Mouse (Mus musculus) kidney, adult 2 months (tissue): ENCODE data around the gene Atf3. TPM values are rescaled to one million over a fixed set of nuclear protein-coding genes. Genes with fewer than 3 reads are reported as not detected.

Experiments used
- DNase-seq: peaks from one replicate; pipeline ENCODE4 v3.0.0; 2021
- H3K27ac ChIP-seq: fragments of 200-500 bp; 2 replicates; pipeline ENCODE4 v1.5.1; 2012; ENCODE audit warnings: low read depth, low read length, control low read depth, inconsistent platforms; ENCODE audit not compliant: insufficient read depth
- H3K27me3 ChIP-seq: fragments of 200-500 bp; replicated peaks from 2 replicates; pipeline ENCODE4 v1.6.1; 2012; ENCODE audit warnings: mild to moderate bottlenecking, moderate library complexity, low read length, inconsistent platforms; ENCODE audit not compliant: control insufficient read depth, insufficient read depth
- H3K36me3 ChIP-seq: fragments of 200-500 bp; 2 replicates; pipeline ENCODE4 v1.6.1; 2012; ENCODE audit warnings: mild to moderate bottlenecking, moderate library complexity, low read length, inconsistent platforms; ENCODE audit not compliant: control insufficient read depth, insufficient read depth
- H3K4me1 ChIP-seq: fragments of 200-500 bp; 2 replicates; pipeline ENCODE4 v1.6.1; 2011; ENCODE audit warnings: low read length; ENCODE audit not compliant: control insufficient read depth, insufficient read depth
- H3K4me3 ChIP-seq: fragments of 200-500 bp; 2 replicates; pipeline ENCODE4 v1.5.1; 2011; ENCODE audit warnings: mild to moderate bottlenecking, low read depth, low read length, control low read depth; ENCODE audit not compliant: insufficient read depth
- CTCF ChIP-seq: fragments of 200-500 bp; conservative IDR thresholded peaks from 2 replicates; pipeline ENCODE4 v1.5.1; 2011; ENCODE audit warnings: low read depth, mild to moderate bottlenecking, control low read depth, low read length, moderate library complexity, mixed read lengths; ENCODE audit not compliant: insufficient read depth, insufficient read length
- POLR2A ChIP-seq: fragments of 200-500 bp; IDR thresholded peaks from one replicate; pipeline ENCODE4 v1.6.1; 2011; ENCODE audit warnings: low read depth, low read length, control low read depth
- WGBS: fragments of 180-500 bp; shearing (Covaris S2); methylation state at CpG from one replicate; pipeline ENCODE4 v1.1.7; 2018; 5-methylcytosine and 5-hydroxymethylcytosine counted together
- polyA plus RNA-seq: library from polyadenylated mRNA; depleted of rRNA; stranded (reverse); fragments of >200 nt; gene quantifications from 2 replicates; pipeline ENCODE4 v1.2.3, GENCODE M21; 2012; rRNA removed

Atf3 gene
- polyA plus RNA-seq: 1.2 and 1.5 TPM in 2 replicates

DNA sequence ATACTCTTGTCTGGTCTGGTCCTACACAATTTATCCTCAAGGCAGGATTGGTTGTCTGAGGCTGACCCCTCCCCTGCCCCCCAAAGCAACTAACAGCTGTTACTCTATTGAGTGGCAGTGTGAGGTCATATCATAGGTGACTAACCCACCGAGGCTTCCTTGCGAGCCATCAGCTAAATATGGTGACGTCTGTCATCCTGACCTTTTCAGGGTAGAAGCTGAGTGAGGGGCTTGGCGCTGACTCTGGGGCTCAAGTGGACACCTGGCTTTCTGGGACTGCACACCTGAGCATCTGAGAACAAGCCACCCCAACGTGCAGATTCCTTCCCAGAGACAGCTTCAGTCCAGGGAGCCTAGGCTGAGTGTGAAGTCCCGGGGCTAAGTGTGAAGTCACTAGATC is at the start of gene Atf3:
TSS of gene Atf3 (minus strand) at position 101 of the 400 bp plus-strand sequence.
- Histone ChIP-seq H3K27me3 (no peaks in the 10 kb centered on the region), H3K36me3 (no peaks in the 10 kb centered on the region), H3K4me1 (no peaks in the 10 kb centered on the region), H3K4me3 (no peak within 1 kb of the TSS), H3K27ac (no peak within 1 kb of the TSS)
- 69% methylated on average over 6 of the region's 6 CpGs for WGBS
- DNase-seq: no peak
- TF ChIP-seq POLR2A (no peak), CTCF (no peak)

DNA sequence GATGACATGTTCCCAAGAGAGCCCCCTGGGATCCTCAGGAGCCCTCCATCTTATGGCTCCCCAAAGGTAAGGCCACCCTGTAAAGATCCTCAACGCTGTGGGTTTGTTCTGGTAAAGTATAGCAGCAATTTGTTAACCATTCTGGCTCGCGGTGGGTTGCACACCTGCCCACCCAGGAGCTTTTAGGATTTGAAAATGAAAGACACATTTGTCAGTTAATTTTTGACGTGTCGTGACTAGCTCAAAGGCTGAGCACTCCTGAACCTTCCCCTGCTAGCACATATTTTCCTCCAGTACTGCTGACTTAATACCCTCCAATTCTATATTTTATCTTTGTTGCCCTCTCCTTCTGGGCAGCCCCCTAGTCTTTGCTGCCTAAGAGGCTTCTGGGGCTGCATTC is 49.3 kb upstream of the Atf3 start:
- Histone ChIP-seq H3K4me3 (no peak overlapping the region), H3K27ac (no peak overlapping the region), H3K36me3 (no peaks in the 10 kb centered on the region), H3K27me3 (no peaks in the 10 kb centered on the region), H3K4me1 (peaks cover 3% of the 10 kb centered on the region; the same call in 1 of the 2 replicates)
- DNase-seq: no peak
- 80% methylated on average over 5 of the region's 5 CpGs for WGBS
- TF ChIP-seq POLR2A (no peak), CTCF (no peak)

DNA sequence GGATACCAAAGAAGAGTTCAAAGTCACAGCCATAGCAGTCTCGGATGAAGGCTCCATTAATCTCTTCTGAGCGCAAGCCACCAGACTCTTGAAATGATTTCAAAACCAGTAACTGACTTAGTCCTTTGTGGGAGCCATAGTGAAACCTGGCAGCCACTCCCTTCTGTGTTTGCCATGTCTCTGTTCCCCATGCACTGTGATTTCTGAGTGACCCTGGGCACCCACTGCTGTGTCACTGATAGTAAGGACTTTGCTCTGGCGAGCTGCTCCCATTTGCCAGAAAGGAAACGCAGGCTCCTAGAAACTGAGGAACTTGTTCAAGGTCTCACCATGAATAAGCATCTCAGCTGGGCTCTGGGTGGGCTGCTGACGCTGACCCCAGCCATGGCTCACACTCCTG is 45.6 kb upstream of the Atf3 start:
- H3K36me3 ChIP-seq: no peaks in the 10 kb centered on the region
- no peak overlapping the region for H3K4me3 ChIP-seq
- no peak for DNase-seq
- no peak overlapping the region for H3K27ac ChIP-seq
- TF ChIP-seq POLR2A (no peak), CTCF (no peak)
- H3K4me1 ChIP-seq: peaks cover 3% of the 10 kb centered on the region; the same call in 1 of the 2 replicates
- 87% methylated on average over 5 of the region's 5 CpGs for WGBS
- H3K27me3 ChIP-seq: no peaks in the 10 kb centered on the region

DNA sequence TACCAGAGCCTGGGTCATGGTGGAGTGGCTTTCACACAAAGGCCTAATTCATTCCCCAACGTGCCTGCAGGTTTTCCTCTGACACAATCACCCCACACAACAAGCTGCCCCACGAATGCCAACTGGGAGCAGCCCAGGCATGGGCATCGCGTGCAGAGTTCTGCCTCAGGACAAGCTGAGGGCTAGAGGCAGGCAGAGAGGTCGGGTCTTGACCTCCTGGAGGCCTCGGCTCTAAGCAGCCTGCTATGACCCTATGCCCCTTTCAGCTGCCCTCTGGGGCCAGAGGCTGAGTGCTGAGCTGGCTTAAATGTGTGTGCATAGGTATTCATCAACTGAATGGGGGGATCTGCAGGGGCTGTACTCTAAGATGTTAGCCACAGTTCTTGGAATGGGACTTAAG is 44.0 kb upstream of the Atf3 start:
- DNase-seq: no peak
- H3K27me3 ChIP-seq: no peaks in the 10 kb centered on the region
- WGBS: 57% methylated on average over 6 of the region's 6 CpGs
- no peak overlapping the region for H3K4me3 ChIP-seq
- H3K36me3 ChIP-seq: no peaks in the 10 kb centered on the region
- H3K4me1 ChIP-seq: no peaks in the 10 kb centered on the region
- TF ChIP-seq CTCF (no peak), POLR2A (no peak)
- H3K27ac ChIP-seq: no peak overlapping the region

DNA sequence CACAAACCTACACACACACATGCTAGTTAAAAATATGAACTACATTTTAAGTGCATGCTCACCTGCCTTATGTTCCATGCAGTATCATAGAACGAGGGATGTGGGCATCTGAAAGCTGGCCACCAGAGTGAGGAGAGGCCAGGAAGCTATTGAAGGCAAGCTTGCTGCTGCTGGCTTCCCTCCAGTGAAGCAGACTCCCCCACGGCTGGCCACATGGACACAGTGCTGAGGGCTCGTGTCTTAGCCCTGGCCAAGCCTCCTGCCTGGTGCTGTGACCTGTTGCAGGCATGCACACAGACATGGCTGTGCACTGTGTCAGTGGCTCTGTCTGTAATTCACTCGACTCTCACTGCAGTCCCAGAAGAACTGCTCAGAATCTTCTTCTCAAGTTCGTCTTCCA is 41.8 kb upstream of the Atf3 start:
- Histone ChIP-seq H3K4me1 (no peaks in the 10 kb centered on the region), H3K36me3 (no peaks in the 10 kb centered on the region)
- 46% methylated on average over 5 of the region's 5 CpGs for WGBS

DNA sequence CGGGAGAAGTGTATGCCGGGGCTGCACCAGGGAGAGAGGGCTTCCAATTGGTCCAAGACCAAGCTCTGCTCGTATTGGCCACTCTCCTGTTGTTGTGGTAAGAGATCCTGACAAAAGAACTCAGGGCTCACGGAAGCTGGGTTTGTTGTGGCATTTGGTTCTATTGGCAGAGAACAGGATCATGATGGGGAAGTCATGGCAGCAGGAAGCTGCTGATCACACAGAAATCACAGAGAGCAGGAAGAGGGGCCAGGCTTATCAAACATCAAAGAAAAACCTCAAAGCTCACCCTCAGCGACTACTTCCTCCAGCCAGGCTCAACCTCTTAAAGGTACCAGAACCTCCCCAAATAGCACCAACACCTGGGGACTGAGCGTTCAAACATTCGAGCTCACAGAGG is 41.3 kb upstream of the Atf3 start:
- WGBS: 37% methylated on average over 7 of the region's 7 CpGs
- H3K27ac ChIP-seq: no peak overlapping the region
- peak; percentile 36 for DNase-seq
- no peak overlapping the region for H3K4me3 ChIP-seq
- H3K4me1 ChIP-seq: no peaks in the 10 kb centered on the region
- TF ChIP-seq CTCF: no peak
- no peak for TF ChIP-seq POLR2A
- no peaks in the 10 kb centered on the region for H3K36me3 ChIP-seq
- no peaks in the 10 kb centered on the region for H3K27me3 ChIP-seq

More for the DNA sequence above, 41.8 kb upstream of the Atf3 start:
- no peak overlapping the region for H3K27ac ChIP-seq
- no peak for DNase-seq
- H3K4me3 ChIP-seq: no peak overlapping the region
- no peaks in the 10 kb centered on the region for H3K27me3 ChIP-seq
- TF ChIP-seq POLR2A (no peak), CTCF (no peak)

DNA sequence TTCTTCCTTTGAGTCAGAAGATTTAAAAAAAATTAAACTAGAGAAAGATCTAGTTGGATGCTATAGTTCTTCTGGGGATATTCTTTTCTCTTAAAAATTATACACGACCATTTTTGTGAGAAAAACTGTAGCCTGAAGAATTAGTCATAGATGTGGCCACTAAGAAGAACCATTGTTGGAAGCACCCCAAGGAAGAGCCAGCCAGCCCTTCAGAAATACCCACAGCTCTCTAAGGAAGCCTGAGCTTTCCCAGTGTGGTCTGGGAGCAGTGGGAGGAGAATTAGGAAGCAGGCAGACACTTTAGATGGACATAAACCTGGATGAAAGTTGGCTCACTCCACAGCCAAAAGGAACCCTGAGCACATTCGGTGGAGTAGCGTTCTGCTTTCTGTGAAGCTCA is 40.7 kb upstream of the Atf3 start:
- TF ChIP-seq POLR2A: no peak
- TF ChIP-seq CTCF: no peak
- DNase-seq: no peak
- 52% methylated on average over 3 of the region's 3 CpGs for WGBS
- no peak overlapping the region for H3K4me3 ChIP-seq
- no peaks in the 10 kb centered on the region for H3K36me3 ChIP-seq
- H3K4me1 ChIP-seq: no peaks in the 10 kb centered on the region
- H3K27ac ChIP-seq: no peak overlapping the region
- H3K27me3 ChIP-seq: no peaks in the 10 kb centered on the region
